Mouse (Mus musculus): ENCODE measurements around the gene Bmi1. TPM values are rescaled to one million over a fixed set of nuclear protein-coding genes. Genes with fewer than 3 reads are reported as not detected.
A peak's percentile ranks its signal among the peaks of the same experiment; 100 is the strongest.

Gene Bmi1
- polyA plus RNA-seq (2012; rRNA removed): 34.7 and 37.1 TPM in 2 replicates

DNA sequence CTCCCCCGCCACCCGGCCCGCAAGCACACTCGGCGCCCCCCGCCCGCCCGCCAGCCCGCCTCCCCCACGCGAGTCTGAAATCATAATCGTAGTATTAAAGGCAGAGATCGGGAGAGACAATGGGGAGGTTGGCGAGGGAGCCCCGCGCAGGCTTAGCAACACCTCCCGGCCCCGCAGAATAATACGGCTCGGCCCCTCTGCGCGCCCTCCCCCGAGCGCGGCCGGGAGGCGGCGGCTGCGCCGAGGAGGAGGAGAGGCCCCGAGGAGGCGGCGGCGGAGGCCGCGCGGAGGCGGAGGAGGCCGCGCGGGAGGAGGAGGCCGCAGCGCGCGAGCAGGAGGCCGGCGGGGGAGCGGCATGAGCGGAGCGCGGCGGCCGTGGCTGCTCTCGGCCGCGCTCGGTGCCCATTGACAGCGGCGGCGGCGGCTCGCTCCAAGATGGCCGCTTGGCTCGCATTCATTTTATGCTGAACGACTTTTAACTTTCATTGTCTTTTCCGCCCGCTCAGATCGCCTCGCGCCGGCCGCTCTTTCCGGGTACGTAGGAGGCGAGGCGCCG, at the start of gene Bmi1:
Gene Bmi1 (plus strand): TSS at position 83 of the 556 bp plus-strand sequence.
- Histone ChIP-seq H3K4me3 (ENCODE audit: insufficient read depth, low read length) (peak within 1 kb of the TSS; percentile 49), H3K4me1 (ENCODE audit: control insufficient read depth, insufficient read depth, low read length) (peaks cover 6% of the 10 kb centered on the region; the same call in 1 of the 2 replicates), H3K27ac (ENCODE audit: insufficient read depth, low read length) (peak within 1 kb of the TSS; percentile 100)
- no peak for TF ChIP-seq POLR2A (IDR thresholded peaks at IDR 0.05; ENCODE audit: extremely low read depth, insufficient read depth, low read length)
- no peak for TF ChIP-seq CTCF (IDR thresholded peaks at IDR 0.05; ENCODE audit: extremely low read depth, insufficient read depth, low read length)

- no peak overlapping the region for H3K4me3 ChIP-seq (ENCODE audit: insufficient read depth, low read length)
- H3K4me1 ChIP-seq (ENCODE audit: control insufficient read depth, insufficient read depth, low read length): no peaks in the 10 kb centered on the region
- no peak for TF ChIP-seq CTCF (IDR thresholded peaks at IDR 0.05; ENCODE audit: extremely low read depth, insufficient read depth, low read length)
- TF ChIP-seq POLR2A (IDR thresholded peaks at IDR 0.05; ENCODE audit: extremely low read depth, insufficient read depth, low read length): no peak
- H3K27ac ChIP-seq (ENCODE audit: insufficient read depth, low read length): no peak overlapping the region
These were observed 46.3 kb upstream of the Bmi1 start for GRCm38 (mm10) chr2:18630547-18630946.

- Histone ChIP-seq H3K4me3 (ENCODE audit: insufficient read depth, low read length) (no peak overlapping the region), H3K27ac (ENCODE audit: insufficient read depth, low read length) (no peak overlapping the region), H3K4me1 (ENCODE audit: control insufficient read depth, insufficient read depth, low read length) (no peaks in the 10 kb centered on the region)
- TF ChIP-seq POLR2A (IDR thresholded peaks at IDR 0.05; ENCODE audit: extremely low read depth, insufficient read depth, low read length): no peak
- TF ChIP-seq CTCF (IDR thresholded peaks at IDR 0.05; ENCODE audit: extremely low read depth, insufficient read depth, low read length): no peak
These were observed 41.8 kb upstream of the Bmi1 start for GRCm38 (mm10) chr2:18635052-18635451.

GRCm38 (mm10) chr2:18648563-18648962, 28.3 kb upstream of the Bmi1 start:
- Histone ChIP-seq H3K4me3 (ENCODE audit: insufficient read depth, low read length) (no peak overlapping the region), H3K27ac (ENCODE audit: insufficient read depth, low read length) (no peak overlapping the region), H3K4me1 (ENCODE audit: control insufficient read depth, insufficient read depth, low read length) (no peaks in the 10 kb centered on the region)
- TF ChIP-seq POLR2A (IDR thresholded peaks at IDR 0.05; ENCODE audit: extremely low read depth, insufficient read depth, low read length) (no peak), CTCF (IDR thresholded peaks at IDR 0.05; ENCODE audit: extremely low read depth, insufficient read depth, low read length) (no peak)

DNA sequence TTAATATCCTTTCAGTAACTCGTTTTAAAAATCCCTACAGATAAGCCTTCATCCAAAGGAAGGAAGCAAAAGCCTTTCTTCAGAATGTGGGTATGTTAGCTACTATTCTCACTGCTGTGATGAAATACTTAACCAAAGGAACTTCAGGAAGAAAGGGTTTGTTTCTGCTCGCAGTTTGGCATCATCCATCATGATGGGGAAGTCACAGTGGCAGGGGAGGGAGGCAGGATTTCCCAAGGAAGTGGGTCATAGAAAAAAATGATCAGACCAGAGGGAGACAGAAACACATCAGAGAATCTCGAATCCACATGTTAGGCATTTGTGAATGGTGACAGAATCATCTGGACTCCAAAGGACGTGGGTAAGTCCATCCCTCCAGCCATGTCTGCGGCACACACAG, 22.0 kb upstream of the Bmi1 start:
- Histone ChIP-seq H3K4me1 (ENCODE audit: control insufficient read depth, insufficient read depth, low read length) (no peaks in the 10 kb centered on the region), H3K27ac (ENCODE audit: insufficient read depth, low read length) (no peak overlapping the region), H3K4me3 (ENCODE audit: insufficient read depth, low read length) (no peak overlapping the region)
- TF ChIP-seq POLR2A (IDR thresholded peaks at IDR 0.05; ENCODE audit: extremely low read depth, insufficient read depth, low read length) (no peak), CTCF (IDR thresholded peaks at IDR 0.05; ENCODE audit: extremely low read depth, insufficient read depth, low read length) (no peak)

DNA sequence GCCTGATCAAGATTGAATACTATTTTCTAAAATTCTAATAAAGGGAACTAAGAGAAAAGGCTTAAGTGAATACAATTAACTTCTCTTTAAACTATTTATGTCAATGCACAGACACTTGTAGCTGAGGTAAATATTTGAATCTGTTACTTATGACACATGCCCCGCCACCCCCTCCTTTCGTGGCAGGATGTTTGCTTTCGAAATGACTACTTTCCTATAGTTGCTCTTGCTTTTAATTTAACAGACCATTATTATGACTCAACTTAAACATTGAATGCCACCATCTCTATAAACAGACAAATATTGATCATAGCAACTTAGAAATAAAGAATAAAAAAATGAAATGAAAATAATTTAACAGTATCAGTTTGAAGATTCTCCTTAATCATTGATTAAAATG, 12.8 kb upstream of the Bmi1 start:
- H3K27ac ChIP-seq (ENCODE audit: insufficient read depth, low read length): no peak overlapping the region
- no peak overlapping the region for H3K4me3 ChIP-seq (ENCODE audit: insufficient read depth, low read length)
- no peaks in the 10 kb centered on the region for H3K4me1 ChIP-seq (ENCODE audit: control insufficient read depth, insufficient read depth, low read length)
- TF ChIP-seq POLR2A (IDR thresholded peaks at IDR 0.05; ENCODE audit: extremely low read depth, insufficient read depth, low read length): no peak
- TF ChIP-seq CTCF (IDR thresholded peaks at IDR 0.05; ENCODE audit: extremely low read depth, insufficient read depth, low read length): no peak

DNA sequence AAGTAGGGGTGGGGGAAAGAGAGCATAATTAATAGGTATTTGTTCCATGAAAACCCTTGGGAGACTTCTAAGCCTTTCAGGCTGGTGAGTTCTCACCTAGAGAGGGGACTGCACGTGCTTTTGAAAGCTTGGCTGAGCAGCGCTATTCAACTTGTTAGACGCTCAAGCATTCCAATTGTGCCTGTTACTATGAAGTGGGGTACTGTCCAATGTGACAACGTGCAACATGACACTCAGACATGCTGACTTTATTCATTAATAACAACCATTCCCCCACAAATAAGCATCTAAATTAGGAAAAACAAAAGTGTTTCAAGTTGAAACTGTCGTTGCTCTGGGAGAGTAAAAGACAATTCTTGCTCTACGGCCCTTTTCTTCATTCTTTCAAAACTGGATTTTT, 5.8 kb upstream of the Bmi1 start:
- no peak overlapping the region for H3K4me3 ChIP-seq (ENCODE audit: insufficient read depth, low read length)
- no peaks in the 10 kb centered on the region for H3K4me1 ChIP-seq (ENCODE audit: control insufficient read depth, insufficient read depth, low read length)
- H3K27ac ChIP-seq (ENCODE audit: insufficient read depth, low read length): no peak overlapping the region
- no peak for TF ChIP-seq CTCF (IDR thresholded peaks at IDR 0.05; ENCODE audit: extremely low read depth, insufficient read depth, low read length)
- no peak for TF ChIP-seq POLR2A (IDR thresholded peaks at IDR 0.05; ENCODE audit: extremely low read depth, insufficient read depth, low read length)

- H3K4me3 ChIP-seq (ENCODE audit: insufficient read depth, low read length): peak within 1 kb of the TSS; percentile 84
- H3K4me1 ChIP-seq (ENCODE audit: control insufficient read depth, insufficient read depth, low read length): no peaks in the 10 kb centered on the region
- TF ChIP-seq POLR2A (IDR thresholded peaks at IDR 0.05; ENCODE audit: extremely low read depth, insufficient read depth, low read length) (peak; percentile 89), CTCF (IDR thresholded peaks at IDR 0.05; ENCODE audit: extremely low read depth, insufficient read depth, low read length) (no peak)
- peak within 1 kb of the TSS; percentile 96 for H3K27ac ChIP-seq (ENCODE audit: insufficient read depth, low read length)
These were observed 4.6 kb upstream of the Bmi1 start, which contains the start of gene Commd3 for GRCm38 (mm10) chr2:18672133-18672765. TSS of gene Commd3 (plus strand) at chr2:18672384.

- H3K27ac ChIP-seq (ENCODE audit: insufficient read depth, low read length): peak overlapping the region; percentile 96
- H3K4me1 ChIP-seq (ENCODE audit: control insufficient read depth, insufficient read depth, low read length): no peaks in the 10 kb centered on the region
- TF ChIP-seq CTCF (IDR thresholded peaks at IDR 0.05; ENCODE audit: extremely low read depth, insufficient read depth, low read length): no peak
- no peak for TF ChIP-seq POLR2A (IDR thresholded peaks at IDR 0.05; ENCODE audit: extremely low read depth, insufficient read depth, low read length)
- peak overlapping the region; percentile 84 for H3K4me3 ChIP-seq (ENCODE audit: insufficient read depth, low read length)
These were observed 4.1 kb upstream of the Bmi1 start for GRCm38 (mm10) chr2:18672766-18673164.

DNA sequence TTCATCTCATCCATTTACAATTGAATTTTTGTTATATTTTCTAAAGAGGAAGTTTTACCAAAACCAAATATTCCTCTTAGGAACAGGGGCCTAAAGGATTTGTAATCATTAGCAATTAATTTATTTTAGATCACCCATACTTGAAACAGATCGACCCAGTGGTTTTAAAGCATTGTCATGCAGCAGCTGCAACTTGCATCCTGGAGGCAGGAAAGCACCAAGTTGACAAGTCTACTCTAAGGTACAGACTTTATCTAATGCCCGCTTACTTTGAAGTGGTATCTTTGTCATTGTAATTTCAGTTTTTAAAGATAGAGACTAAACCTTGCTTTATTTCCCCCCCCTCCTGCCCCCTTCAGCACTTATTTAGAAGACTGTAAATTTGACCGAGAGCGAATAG, 3.1 kb upstream of the Bmi1 start:
- peak overlapping the region; percentile 84; the same call in 1 of the 2 replicates for H3K4me3 ChIP-seq (ENCODE audit: insufficient read depth, low read length)
- H3K4me1 ChIP-seq (ENCODE audit: control insufficient read depth, insufficient read depth, low read length): peaks cover 2% of the 10 kb centered on the region; the same call in 1 of the 2 replicates
- no peak overlapping the region for H3K27ac ChIP-seq (ENCODE audit: insufficient read depth, low read length)
- TF ChIP-seq CTCF (IDR thresholded peaks at IDR 0.05; ENCODE audit: extremely low read depth, insufficient read depth, low read length) (no peak), POLR2A (IDR thresholded peaks at IDR 0.05; ENCODE audit: extremely low read depth, insufficient read depth, low read length) (no peak)

Measured in cortical plate, adult 2 months (tissue).